Mouse (Mus musculus) liver, embryonic 13.5 days (tissue): ENCODE measurements around the gene Fam192a. TPM values are rescaled to one million over a fixed set of nuclear protein-coding genes. Genes with fewer than 3 reads are reported as not detected.
A peak's percentile ranks its signal among the peaks of the same experiment; 100 is the strongest.

Experiments
- ATAC-seq: fragments of 200-750 bp; cut with Nextera tagmentation; 2 replicates; pipeline ENCODE4 v1.8.0; 2017; ENCODE audit warnings: low read depth, mild to moderate bottlenecking, moderate number of reproducible peaks, moderate library complexity
- DNase-seq: peaks from one replicate; pipeline ENCODE4 v3.0.0; 2022
- H3K27ac ChIP-seq: fragments of 300-500 bp; sonication (generic); 2 replicates; pipeline ENCODE4 v1.5.1; 2015; ENCODE audit warnings: moderate library complexity, mild to moderate bottlenecking, inconsistent platforms
- H3K27me3 ChIP-seq: fragments of 300-500 bp; sonication (generic); 2 replicates; pipeline ENCODE4 v1.6.1; 2015; ENCODE audit warnings: mild to moderate bottlenecking, inconsistent platforms
- H3K36me3 ChIP-seq: fragments of 300-500 bp; sonication (generic); 2 replicates; pipeline ENCODE4 v1.6.1; 2015; ENCODE audit warnings: mild to moderate bottlenecking, inconsistent platforms
- H3K4me1 ChIP-seq: fragments of 300-500 bp; sonication (generic); replicated peaks from 2 replicates; pipeline ENCODE4 v1.6.1; 2015; ENCODE audit warnings: inconsistent platforms
- H3K4me2 ChIP-seq: fragments of 300-500 bp; sonication (generic); 2 replicates; pipeline ENCODE4 v1.6.1; 2015; ENCODE audit warnings: inconsistent platforms, mild to moderate bottlenecking, moderate library complexity
- H3K4me3 ChIP-seq: fragments of 300-500 bp; sonication (generic); replicated peaks from 2 replicates; pipeline ENCODE4 v1.5.1; 2015; ENCODE audit warnings: mild to moderate bottlenecking, inconsistent platforms
- H3K9ac ChIP-seq: fragments of 300-500 bp; sonication (generic); 2 replicates; pipeline ENCODE4 v1.6.1; 2015; ENCODE audit warnings: mild to moderate bottlenecking, inconsistent platforms
- H3K9me3 ChIP-seq: fragments of 300-500 bp; sonication (generic); replicated peaks from 2 replicates; pipeline ENCODE4 v1.6.1; 2016; ENCODE audit warnings: inconsistent platforms
- WGBS: fragments of 180-500 bp; shearing (Covaris S2); methylation state at CpG from one replicate; pipeline ENCODE4 v1.1.7; 2015; ENCODE audit not compliant: insufficient replicate concordance; 5-methylcytosine and 5-hydroxymethylcytosine counted together
- polyA plus RNA-seq: library from polyadenylated mRNA; unstranded; fragments of >200 nt; fragmentation: Nextera tagmentation; extraction: Ambion mirVana; gene quantifications from 2 replicates; pipeline ENCODE4 v1.2.1, GENCODE M21; 2015

The Fam192a gene
- polyA plus RNA-seq: 36.8 and 47.6 TPM in 2 replicates

DNA sequence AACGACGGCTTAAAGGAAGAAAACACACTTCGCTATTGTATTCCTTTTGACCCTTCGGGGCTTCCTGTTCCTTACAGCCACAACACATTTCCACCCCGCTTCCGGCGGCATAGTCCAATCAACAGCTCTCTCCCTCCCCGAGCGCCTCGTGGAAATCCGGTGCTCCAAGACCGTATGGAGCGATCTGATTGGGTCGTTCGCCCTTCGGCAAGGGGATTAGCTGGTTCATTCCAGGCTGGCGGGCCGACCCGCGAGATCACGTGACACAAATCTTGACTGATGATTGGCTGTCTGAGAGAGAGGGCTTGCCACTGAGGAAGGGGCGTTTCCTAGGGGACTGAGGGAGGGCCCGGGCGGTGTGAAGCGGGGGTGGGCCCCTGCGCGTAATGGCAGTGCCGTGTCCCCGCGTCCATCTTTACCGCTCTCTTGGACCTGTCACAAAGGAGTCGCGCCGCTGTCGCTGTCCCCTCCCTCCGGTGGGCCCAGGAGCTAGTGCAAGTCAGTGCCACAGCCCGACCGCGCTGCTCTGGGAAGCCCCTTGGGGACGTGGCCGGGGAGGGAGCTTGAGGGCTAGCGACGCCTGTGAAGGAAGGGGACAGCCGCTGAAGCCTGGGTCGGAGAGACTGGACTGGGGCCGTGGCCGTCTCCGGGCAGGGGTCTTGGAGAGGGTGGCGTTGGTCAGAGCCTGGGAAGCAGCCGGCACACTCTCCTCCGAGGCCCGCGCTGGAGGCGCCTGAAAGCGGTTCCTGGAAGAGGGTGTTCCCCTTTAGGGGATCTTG is at the start of gene Fam192a, which contains the start of gene Rspry1:
Fam192a (minus strand) TSS at position 391 of the 779 bp plus-strand sequence.
Rspry1 (plus strand) TSS at position 331 of the 779 bp plus-strand sequence.
- Histone ChIP-seq H3K9ac (peak within 1 kb of the TSS; percentile 95), H3K27me3 (no peaks in the 10 kb centered on the region), H3K27ac (peak within 1 kb of the TSS; percentile 81), H3K9me3 (no peaks in the 10 kb centered on the region), H3K4me1 (peaks cover 41% of the 10 kb centered on the region), H3K4me3 (peak within 1 kb of the TSS; percentile 87), H3K4me2 (peak within 1 kb of the TSS; percentile 91), H3K36me3 (no peaks in the 10 kb centered on the region)
- DNase-seq (peak; percentile 100), ATAC-seq (peak; percentile 98)
- under 1% methylated on average over 55 of the region's 55 CpGs for WGBS

DNA sequence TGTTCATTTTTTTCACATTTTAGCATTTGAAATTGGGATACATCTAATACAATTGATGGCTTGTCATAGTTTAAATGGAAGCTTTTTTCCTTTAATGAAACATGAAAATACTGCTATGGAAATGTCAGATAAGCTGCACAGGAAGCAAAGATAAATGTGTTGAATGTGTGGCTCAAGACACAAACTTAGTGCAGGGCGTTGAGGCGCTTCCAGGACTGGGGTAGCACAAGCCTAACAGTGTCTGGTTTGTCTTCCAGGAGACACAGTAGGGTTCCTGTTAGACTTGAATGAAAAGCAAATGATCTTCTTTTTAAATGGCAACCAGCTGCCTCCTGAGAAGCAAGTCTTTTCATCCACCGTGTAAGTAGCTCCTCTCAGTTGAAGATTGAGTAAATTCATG is 47.7 kb upstream of the Fam192a start:
- Histone ChIP-seq H3K27me3 (no peaks in the 10 kb centered on the region), H3K27ac (no peak overlapping the region), H3K4me2 (no peak overlapping the region), H3K4me1 (peaks cover 10% of the 10 kb centered on the region; the same call in 1 of the 2 replicates), H3K4me3 (no peak overlapping the region), H3K36me3 (peaks cover 61% of the 10 kb centered on the region), H3K9ac (no peak overlapping the region), H3K9me3 (no peaks in the 10 kb centered on the region)
- 38% methylated on average over 3 of the region's 3 CpGs for WGBS
- DNase-seq (no peak), ATAC-seq (no peak)

DNA sequence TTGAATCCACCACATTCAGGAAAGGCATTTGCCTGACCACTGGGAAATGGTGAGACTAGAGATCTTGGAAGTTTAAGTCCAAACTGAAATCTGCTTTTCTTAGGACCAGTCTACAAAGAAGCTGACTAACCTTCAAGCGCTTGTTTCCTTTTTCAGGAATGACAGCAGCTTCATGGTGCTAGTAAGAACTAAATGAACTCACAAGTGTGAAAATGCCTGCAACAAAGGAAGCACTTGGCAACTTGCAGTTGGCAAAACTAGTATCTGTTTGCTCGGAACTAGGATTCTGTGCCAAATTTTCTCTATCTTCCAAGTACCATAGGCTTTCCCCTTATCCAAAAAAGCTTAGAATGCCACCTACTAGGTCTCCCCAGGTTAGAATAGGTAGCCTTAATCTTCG is 44.4 kb upstream of the Fam192a start:
- DNase-seq (no peak), ATAC-seq (no peak)
- no peak overlapping the region for H3K27ac ChIP-seq
- H3K4me2 ChIP-seq: no peak overlapping the region
- H3K4me1 ChIP-seq: peaks cover 8% of the 10 kb centered on the region; the same call in 1 of the 2 replicates
- H3K36me3 ChIP-seq: peaks cover 59% of the 10 kb centered on the region
- 74% methylated on average over 3 of the region's 3 CpGs for WGBS
- H3K9ac ChIP-seq: no peak overlapping the region
- no peaks in the 10 kb centered on the region for H3K9me3 ChIP-seq
- no peak overlapping the region for H3K4me3 ChIP-seq
- H3K27me3 ChIP-seq: no peaks in the 10 kb centered on the region

DNA sequence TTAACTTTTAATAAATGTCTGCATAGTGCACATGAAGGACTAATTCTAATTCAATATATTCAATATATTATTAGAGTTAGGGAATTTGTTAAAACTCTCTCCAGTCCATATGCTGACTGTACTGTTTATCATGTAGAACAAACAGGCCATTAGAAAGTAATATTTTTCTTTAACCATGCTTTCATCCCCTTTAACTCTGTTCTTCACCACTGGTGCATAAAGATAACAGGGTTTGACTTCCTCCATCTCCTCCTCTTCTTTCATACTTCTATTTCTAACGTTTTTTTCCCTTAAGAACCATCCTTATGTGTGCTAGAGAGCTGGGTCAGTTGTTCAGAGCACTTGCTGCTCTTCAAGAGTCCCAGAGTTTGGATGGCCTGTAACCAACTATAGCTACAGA is 43.4 kb upstream of the Fam192a start:
- no peaks in the 10 kb centered on the region for H3K9me3 ChIP-seq
- no peak for ATAC-seq
- H3K27me3 ChIP-seq: no peaks in the 10 kb centered on the region
- no peak overlapping the region for H3K4me2 ChIP-seq
- H3K4me1 ChIP-seq: peaks cover 8% of the 10 kb centered on the region; the same call in 1 of the 2 replicates
- DNase-seq: no peak
- 19% methylated on average over 1 of the region's 1 CpGs for WGBS
- H3K36me3 ChIP-seq: peaks cover 67% of the 10 kb centered on the region
- H3K4me3 ChIP-seq: no peak overlapping the region
- no peak overlapping the region for H3K27ac ChIP-seq
- H3K9ac ChIP-seq: no peak overlapping the region

DNA sequence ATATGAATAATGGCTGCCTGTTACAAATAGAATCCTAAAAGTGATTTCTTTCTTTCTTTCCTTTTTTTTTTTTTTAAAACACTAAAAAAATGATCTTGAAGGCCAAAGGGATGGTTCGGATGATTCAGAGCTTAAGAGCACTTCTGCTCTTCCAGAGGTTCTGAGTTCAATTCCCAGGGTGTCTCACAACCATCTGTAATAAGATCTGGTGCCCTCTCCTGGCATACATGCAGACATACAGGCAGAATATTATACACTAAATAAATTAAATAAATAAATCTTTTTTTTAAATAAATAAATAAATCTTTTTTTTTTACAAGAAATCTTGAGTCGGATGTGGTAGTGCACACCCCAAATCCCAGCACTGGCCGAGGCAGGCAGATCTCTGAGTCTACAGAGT is 40.1 kb upstream of the Fam192a start:
- DNase-seq (no peak), ATAC-seq (no peak)
- no peaks in the 10 kb centered on the region for H3K27me3 ChIP-seq
- H3K4me2 ChIP-seq: no peak overlapping the region
- no peaks in the 10 kb centered on the region for H3K9me3 ChIP-seq
- H3K27ac ChIP-seq: no peak overlapping the region
- WGBS: 81% methylated on average over 3 of the region's 3 CpGs
- H3K9ac ChIP-seq: no peak overlapping the region
- no peak overlapping the region for H3K4me3 ChIP-seq
- H3K36me3 ChIP-seq: peaks cover 72% of the 10 kb centered on the region
- H3K4me1 ChIP-seq: 0 out of 2 replicates have a peak, but pooled peaks cover 5% of the 10 kb centered on the region

DNA sequence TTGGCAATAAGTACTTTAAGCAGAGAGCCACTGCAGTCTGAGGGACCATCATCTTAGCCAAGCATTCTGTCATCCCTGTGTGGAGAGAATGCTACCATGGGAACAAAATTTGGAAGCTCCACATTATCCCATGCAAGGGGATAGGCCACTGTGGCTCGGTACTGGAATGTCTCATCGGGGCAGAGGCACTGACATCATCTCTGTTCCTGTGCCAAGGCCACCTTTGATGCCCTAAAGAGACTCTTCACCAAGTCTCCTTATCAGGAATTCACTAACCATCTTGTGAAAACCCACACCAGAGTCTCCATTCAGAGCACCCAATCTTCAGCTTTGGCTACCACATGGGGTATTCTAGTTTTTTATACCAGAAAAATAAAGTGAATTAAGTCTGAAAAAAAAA is 39.4 kb upstream of the Fam192a start:
- Histone ChIP-seq H3K27ac (no peak overlapping the region), H3K4me2 (no peak overlapping the region), H3K27me3 (no peaks in the 10 kb centered on the region), H3K9ac (no peak overlapping the region), H3K36me3 (peaks cover 72% of the 10 kb centered on the region), H3K4me3 (no peak overlapping the region), H3K4me1 (0 out of 2 replicates have a peak, but pooled peaks cover 5% of the 10 kb centered on the region), H3K9me3 (no peaks in the 10 kb centered on the region)
- DNase-seq (no peak), ATAC-seq (no peak)
- WGBS: 73% methylated on average over 2 of the region's 2 CpGs

DNA sequence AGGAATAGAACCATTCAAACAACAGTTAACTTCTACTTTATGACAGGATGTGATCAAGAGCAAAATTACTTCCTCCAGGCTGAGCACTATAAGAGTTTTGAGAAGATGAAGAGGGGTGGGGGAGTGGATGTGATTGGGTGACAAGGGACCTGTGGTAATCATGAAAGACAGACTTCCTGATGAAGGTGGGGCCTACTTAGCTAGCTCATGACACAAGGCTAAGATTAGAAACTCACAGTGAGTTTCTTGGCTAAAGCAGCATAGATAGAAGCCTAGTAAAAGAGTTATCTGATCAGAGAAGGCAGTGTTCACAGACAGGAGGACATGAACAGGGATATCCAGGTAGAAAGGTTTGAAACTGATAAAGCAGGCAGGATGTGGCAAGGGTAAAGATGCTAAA is 32.4 kb upstream of the Fam192a start:
- Histone ChIP-seq H3K27me3 (no peaks in the 10 kb centered on the region), H3K4me1 (peaks cover 24% of the 10 kb centered on the region), H3K36me3 (peaks cover 58% of the 10 kb centered on the region), H3K4me3 (no peak overlapping the region), H3K9me3 (no peaks in the 10 kb centered on the region), H3K9ac (0 out of 2 replicates have a peak overlapping the region, but pooled peaks have one; percentile 1), H3K4me2 (0 out of 2 replicates have a peak overlapping the region, but pooled peaks have one; percentile 4), H3K27ac (peak overlapping the region; percentile 82)
- peak; percentile 48 for DNase-seq
- peak; percentile 96 for ATAC-seq

DNA sequence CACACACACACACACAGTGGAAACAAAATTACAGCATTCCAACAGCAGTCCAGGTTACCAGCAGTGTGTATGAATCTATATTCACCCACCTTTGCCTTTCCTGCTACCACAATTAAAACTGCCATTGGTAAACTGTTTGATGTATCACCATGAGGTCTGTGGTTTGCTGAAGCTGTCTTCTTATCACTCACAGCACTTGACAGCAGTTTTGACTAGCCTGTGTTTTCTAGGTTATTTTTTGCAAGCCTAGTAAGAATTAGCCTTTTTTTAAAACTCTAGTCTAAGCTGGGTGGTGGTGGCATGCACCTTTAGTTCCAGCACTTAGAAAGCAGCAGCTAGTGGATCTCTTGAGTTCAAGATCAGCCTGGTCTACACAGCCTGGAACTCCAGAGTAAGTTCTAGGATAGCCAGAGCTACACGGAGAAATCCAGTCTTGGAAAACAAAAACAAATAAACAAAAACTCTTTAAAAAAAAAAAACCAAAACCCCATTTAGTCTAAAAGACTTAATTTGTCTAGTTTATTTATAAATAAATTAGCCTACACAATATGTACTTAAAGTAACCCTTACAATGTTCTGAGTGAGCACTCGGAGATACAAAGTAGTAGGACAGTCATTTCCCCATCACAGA is 31.9 kb upstream of the Fam192a start:
- Histone ChIP-seq H3K4me1 (peaks cover 24% of the 10 kb centered on the region), H3K27ac (peak overlapping the region; percentile 82), H3K36me3 (peaks cover 53% of the 10 kb centered on the region)

DNA sequence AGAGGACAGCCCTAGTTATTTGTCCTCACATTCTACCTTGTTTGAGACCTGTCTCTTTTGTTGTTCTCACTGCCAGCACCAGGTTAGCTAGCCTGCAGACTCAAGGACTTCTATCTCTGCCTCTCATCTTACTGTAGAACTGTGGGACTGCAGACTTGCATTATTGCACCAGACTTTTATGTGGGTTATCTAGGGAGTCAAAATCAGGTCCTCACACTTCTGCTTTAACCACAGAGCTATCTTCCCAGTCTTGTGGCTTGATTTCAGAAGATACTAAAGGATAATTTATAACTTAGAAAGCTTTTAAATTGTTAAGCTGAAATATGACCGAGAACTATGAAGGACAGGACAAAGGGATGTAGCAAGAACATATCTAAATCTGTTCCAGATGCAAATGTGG is 23.1 kb upstream of the Fam192a start:
- Histone ChIP-seq H3K9ac (no peak overlapping the region), H3K9me3 (no peaks in the 10 kb centered on the region), H3K4me3 (no peak overlapping the region), H3K27ac (no peak overlapping the region), H3K27me3 (no peaks in the 10 kb centered on the region), H3K36me3 (peaks cover 21% of the 10 kb centered on the region), H3K4me1 (no peaks in the 10 kb centered on the region), H3K4me2 (no peak overlapping the region)
- ATAC-seq (no peak), DNase-seq (no peak)
- 81% methylated on average over 1 of the region's 1 CpGs for WGBS

More for the DNA sequence above, 31.9 kb upstream of the Fam192a start:
- ATAC-seq: peak; percentile 43
- no peak overlapping the region for H3K9ac ChIP-seq
- DNase-seq: peak; percentile 11
- WGBS: 26% methylated on average over 2 of the region's 2 CpGs
- no peaks in the 10 kb centered on the region for H3K27me3 ChIP-seq
- H3K4me3 ChIP-seq: no peak overlapping the region
- 0 out of 2 replicates have a peak overlapping the region, but pooled peaks have one; percentile 5 for H3K4me2 ChIP-seq
- H3K9me3 ChIP-seq: no peaks in the 10 kb centered on the region

DNA sequence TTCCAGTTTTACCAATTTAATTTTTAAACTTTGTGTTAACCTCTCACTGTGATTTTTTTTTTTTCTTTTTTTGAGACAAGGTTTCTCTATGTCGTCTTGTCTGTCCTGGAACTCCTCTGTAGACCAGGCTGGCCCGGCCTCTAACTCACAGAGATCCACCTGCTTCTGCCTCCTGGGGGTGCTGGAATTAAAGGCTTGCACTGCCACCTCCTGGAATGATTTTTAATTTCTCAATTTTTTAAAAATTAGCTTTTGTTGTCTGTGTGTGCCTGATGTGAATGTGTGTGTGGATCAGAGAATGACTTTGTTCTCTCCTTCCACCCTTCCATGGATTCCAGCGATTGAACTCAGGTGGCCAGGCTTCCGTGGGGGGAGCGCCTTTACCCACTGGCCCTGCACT is 5.3 kb upstream of the Fam192a start:
- Histone ChIP-seq H3K27ac (no peak overlapping the region), H3K9me3 (no peaks in the 10 kb centered on the region), H3K9ac (no peak overlapping the region), H3K4me3 (no peak overlapping the region), H3K36me3 (peaks cover 5% of the 10 kb centered on the region; the same call in 1 of the 2 replicates), H3K4me1 (peaks cover 22% of the 10 kb centered on the region), H3K4me2 (no peak overlapping the region), H3K27me3 (no peaks in the 10 kb centered on the region)
- 85% methylated on average over 5 of the region's 5 CpGs for WGBS
- no peak for ATAC-seq
- no peak for DNase-seq

DNA sequence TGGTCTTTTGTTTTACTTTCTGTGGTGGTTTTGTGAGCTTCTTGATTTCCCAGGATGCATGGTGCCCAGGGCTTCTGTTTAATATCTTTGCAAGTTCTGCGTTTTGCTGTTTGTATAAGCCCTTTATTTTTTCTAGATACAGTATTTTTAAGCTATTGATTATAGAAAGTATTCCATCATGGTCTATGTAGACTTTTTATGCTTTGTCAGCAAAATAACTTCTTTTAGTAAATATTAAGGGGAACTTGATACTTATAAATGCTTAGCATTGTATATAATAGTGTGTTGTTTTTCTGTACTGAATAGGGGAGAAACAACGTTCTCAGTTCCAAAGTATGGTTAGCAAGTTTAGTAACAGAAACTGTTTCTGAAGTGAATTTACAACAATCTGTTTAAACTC is 2.2 kb upstream of the Fam192a start:
- ATAC-seq (no peak), DNase-seq (no peak)
- H3K9me3 ChIP-seq: no peaks in the 10 kb centered on the region
- no peak overlapping the region for H3K4me3 ChIP-seq
- 76% methylated on average over 2 of the region's 2 CpGs for WGBS
- peaks cover 5% of the 10 kb centered on the region; the same call in 1 of the 2 replicates for H3K36me3 ChIP-seq
- no peaks in the 10 kb centered on the region for H3K27me3 ChIP-seq
- H3K27ac ChIP-seq: no peak overlapping the region
- peaks cover 37% of the 10 kb centered on the region for H3K4me1 ChIP-seq
- no peak overlapping the region; the same call in 1 of the 2 replicates for H3K9ac ChIP-seq
- no peak overlapping the region; the same call in 1 of the 2 replicates for H3K4me2 ChIP-seq
